Mouse (Mus musculus): ENCODE results near the gene Figla.

- TF ChIP-seq CTCF (IDR thresholded peaks at IDR 0.05; ENCODE audit: low read depth, low read length) (no peak), POLR2A (IDR thresholded peaks at IDR 0.05; ENCODE audit: borderline replicate concordance, low read depth, low read length) (no peak)
These were observed 10.8 kb downstream of the Figla start for GRCm38 (mm10) chr6:86026632-86027292.
